In the genomic region with DNA sequence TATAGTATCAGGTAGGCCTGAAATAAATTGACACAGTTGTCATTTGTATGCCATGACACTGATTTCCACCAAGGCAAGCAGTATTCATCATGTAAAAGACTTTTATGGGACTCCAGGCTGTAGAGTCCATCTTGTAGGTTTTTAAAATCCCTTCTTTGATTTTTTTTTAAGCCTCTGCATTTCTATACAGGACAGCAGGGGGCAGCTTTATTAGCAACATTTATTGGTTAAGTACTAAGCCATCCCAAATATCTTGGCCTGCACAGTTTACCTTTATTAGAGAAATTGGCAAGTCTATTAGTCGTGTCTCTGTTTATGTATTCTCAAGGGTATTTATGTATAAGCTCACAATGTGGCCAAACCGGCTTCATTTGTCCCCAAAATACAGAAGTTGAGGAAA, we compare ENCODE assay signal across 11 mouse cellular contexts.
DNase-seq lines count a peak whose midpoint lies in the region; ATAC-seq and TF ChIP-seq lines count a peak whose summit lies in the region.
"Had no signal": no experiment of that assay in that cellular context is flagged by ENCODE, and none has a peak within 500 bp of the region (broad histone marks: within the 10 kb centered on the region; RNA-seq: fewer than 3 reads in every experiment).

No protein-coding gene starts in this region.

- no peak overlapping the region for H3K9ac ChIP-seq in intestine, postnatal 0 days (ENCODE audit: low read depth, low read length)
- H3K9ac ChIP-seq in intestine, embryonic 16.5 days (ENCODE audit: low read depth, low read length) = no peak overlapping the region

- H3K36me3 ChIP-seq in intestine, postnatal 0 days (ENCODE audit: control insufficient read depth, insufficient read depth) = no peaks in the 10 kb centered on the region
- H3K36me3 ChIP-seq in intestine, embryonic 16.5 days (ENCODE audit: control insufficient read depth, insufficient read depth, low read length) = no peaks in the 10 kb centered on the region

- no peaks in the 10 kb centered on the region for H3K4me1 ChIP-seq in intestine, postnatal 0 days (replicated peaks; ENCODE audit: control insufficient read depth, insufficient read depth, low read length)
- no peaks in the 10 kb centered on the region for H3K4me1 ChIP-seq in intestine, embryonic 16.5 days (ENCODE audit: control insufficient read depth, insufficient read depth, low read length)

- no peak overlapping the region for H3K4me2 ChIP-seq in intestine, postnatal 0 days (replicated peaks; ENCODE audit: low read depth)
- H3K4me2 ChIP-seq in intestine, embryonic 16.5 days (ENCODE audit: low read depth, low read length) = no peak overlapping the region

- H3K27me3 ChIP-seq in intestine, postnatal 0 days (replicated peaks; ENCODE audit: control insufficient read depth, insufficient read depth, low read length) = no peaks in the 10 kb centered on the region
- no peaks in the 10 kb centered on the region for H3K27me3 ChIP-seq in intestine, embryonic 16.5 days (replicated peaks; ENCODE audit: control insufficient read depth, insufficient read depth, low read length)

- no peak overlapping the region for H3K4me3 ChIP-seq in intestine, postnatal 0 days (ENCODE audit: low read depth, low read length)
- H3K4me3 ChIP-seq in intestine, embryonic 16.5 days (ENCODE audit: low read length) = no peak overlapping the region

- DNase-seq in embryo, embryonic 10.5 days (ENCODE audit: low spot score) = peak; percentile 9
- no peak for DNase-seq in embryo, embryonic 10 days (ENCODE audit: low spot score)
- DNase-seq in retina, embryonic 14.5 days (ENCODE audit: low spot score) = peak; percentile 9
- no peak for DNase-seq in retina, postnatal 1 day
- DNase-seq in cerebellum, adult 18-20 months = no peak
- no peak for DNase-seq in spleen, postnatal 4 days (ENCODE audit: low spot score in 2 of 2)
- DNase-seq: adrenal gland, adult 8-10 months; cerebellum, postnatal 36 days; thymus, adult 2 months had no signal

- 58% methylated on average over 2 of the region's 2 CpGs for WGBS in intestine, postnatal 0 days
- 50% methylated on average over 2 of the region's 2 CpGs for WGBS in intestine, embryonic 16.5 days

- H3K27ac ChIP-seq in intestine, postnatal 0 days (ENCODE audit: low read depth, low read length) = no peak overlapping the region
- H3K27ac ChIP-seq in intestine, embryonic 16.5 days (ENCODE audit: low read length) = no peak overlapping the region

- ATAC-seq in intestine, postnatal 0 days = no peak
- no peak for ATAC-seq in intestine, embryonic 16.5 days

- peak; percentile 39 for TF ChIP-seq CTCF in intestine, postnatal 0 days (IDR thresholded peaks at IDR 0.05; ENCODE audit: low read depth)

- H3K9me3 ChIP-seq in intestine, postnatal 0 days (ENCODE audit: control insufficient read depth) = no peaks in the 10 kb centered on the region
- no peaks in the 10 kb centered on the region for H3K9me3 ChIP-seq in intestine, embryonic 16.5 days (ENCODE audit: control insufficient read depth, low read length)

Comparison
In these comparisons a context has a peak if more than half of its experiments do, and no peak if none do; other contexts are left out.
1. DNase-seq: peak in embryo, embryonic 10.5 days (single experiment) and retina, embryonic 14.5 days (single experiment); none in embryo, embryonic 10 days (single experiment), retina, postnatal 1 day (single experiment), cerebellum, adult 18-20 months (0 of 2) and spleen, postnatal 4 days (0 of 2).